Mouse (Mus musculus) stomach, postnatal 0 days (tissue): ENCODE results near the gene Rasl11a.

Source experiments
- CTCF ChIP-seq: IDR thresholded peaks from 2 replicates; pipeline ENCODE4 v1.5.1; 2016; ENCODE audit warnings: antibody characterized with exemption, low read depth, mild to moderate bottlenecking, moderate library complexity
- EP300 ChIP-seq: optimal IDR thresholded peaks from 2 replicates; pipeline ENCODE3; 2016; ENCODE audit warnings: antibody characterized with exemption

- TF ChIP-seq CTCF (no peak), EP300 (no peak)
Measured at GRCm38 (mm10) chr5:146892904-146893303, 48.0 kb downstream of the Rasl11a start.
